Mouse (Mus musculus): ENCODE data around the gene Cldn15. TPM values are rescaled to one million over a fixed set of nuclear protein-coding genes. Genes with fewer than 3 reads are reported as not detected.

Cldn15 gene
- polyA plus RNA-seq, 1 experiment from 2014 or later: 6.8 TPM

DNA sequence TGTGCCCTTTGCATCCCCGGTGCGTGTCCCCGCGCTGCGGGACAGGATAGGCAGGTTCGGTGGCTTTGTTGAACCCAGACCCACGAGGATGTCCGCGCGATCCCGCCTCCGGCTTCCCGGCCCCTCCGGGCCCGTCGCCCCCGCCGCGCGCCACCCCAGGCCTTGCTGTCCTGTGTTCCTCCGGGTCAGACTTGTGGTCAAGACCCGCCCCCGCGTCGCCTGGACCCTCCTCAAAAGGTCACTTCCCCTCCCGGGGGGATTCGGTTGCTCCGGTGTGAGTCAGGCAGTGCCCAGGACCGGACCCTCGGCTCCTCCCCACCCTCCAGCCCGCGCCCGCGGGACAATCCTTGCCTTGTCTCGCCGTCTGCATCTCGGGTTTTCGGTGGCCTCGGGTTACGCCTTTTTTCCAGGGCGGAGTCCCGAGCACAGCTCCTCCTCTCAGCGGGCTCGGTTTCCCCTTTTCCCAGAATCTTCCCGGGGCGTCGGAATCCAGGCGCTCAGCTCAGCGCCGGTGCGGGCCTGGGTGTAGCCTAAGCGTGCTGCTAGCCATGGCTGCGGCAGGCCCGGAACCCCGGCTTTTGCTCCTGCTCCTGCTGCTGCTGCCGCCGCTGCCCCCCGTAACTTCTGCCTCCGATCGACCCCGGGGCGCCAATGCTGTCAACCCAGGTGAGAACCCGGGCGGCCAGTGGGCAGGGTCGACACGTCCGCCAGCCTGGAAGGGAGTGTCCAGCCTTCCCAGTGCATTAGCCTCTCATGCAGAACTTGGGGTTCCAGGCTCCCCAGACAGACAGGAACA, 20.9 kb downstream of the Cldn15 start:
- H3K4me2 ChIP-seq (replicated peaks; ENCODE audit: low read depth): peak overlapping the region; percentile 93
- peak overlapping the region; percentile 92 for H3K4me3 ChIP-seq (ENCODE audit: low read depth, low read length)
- peak overlapping the region; percentile 89 for H3K27ac ChIP-seq (replicated peaks)
- peaks cover 19% of the 10 kb centered on the region for H3K36me3 ChIP-seq (ENCODE audit: control insufficient read depth, insufficient read depth, low read length)
- WGBS: under 1% methylated on average over 66 of the region's 67 CpGs
- ATAC-seq (ENCODE audit: low FRiP score, low TSS enrichment) (peak; percentile 64), DNase-seq (ENCODE audit: low spot score) (peak; percentile 84)
- TF ChIP-seq EP300 (optimal IDR thresholded peaks at IDR 0.05) (no peak), CTCF (IDR thresholded peaks at IDR 0.05; ENCODE audit: low read depth) (peak; percentile 4; the same call in 1 of the 2 replicates)
- no peaks in the 10 kb centered on the region for H3K9me3 ChIP-seq (ENCODE audit: control insufficient read depth, low read length)
- H3K4me1 ChIP-seq (replicated peaks; ENCODE audit: control insufficient read depth, insufficient read depth): 0 out of 2 replicates have a peak, but pooled peaks cover 2% of the 10 kb centered on the region
- peak overlapping the region; percentile 84 for H3K9ac ChIP-seq (ENCODE audit: low read length)
- no peaks in the 10 kb centered on the region for H3K27me3 ChIP-seq (ENCODE audit: control insufficient read depth, insufficient read depth, low read length)

DNA sequence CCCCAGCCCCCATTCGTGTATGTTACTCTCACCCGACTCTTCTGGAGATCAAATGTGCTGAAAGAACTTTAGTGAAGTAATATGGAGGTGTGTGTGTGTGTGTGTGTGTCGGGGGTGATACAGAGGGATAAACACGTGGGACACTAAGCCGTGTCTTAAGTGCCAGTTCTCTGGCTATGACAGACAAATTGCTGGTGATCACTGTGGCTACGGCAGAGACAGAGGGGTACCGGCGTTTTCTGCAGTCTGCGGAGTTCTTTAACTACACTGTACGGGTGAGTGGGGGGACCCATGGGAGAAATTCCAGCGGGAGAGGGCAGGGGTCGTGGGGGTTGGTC, 21.5 kb downstream of the Cldn15 start, which contains the start of gene Znhit1:
Gene Znhit1 (minus strand): TSS at position 88 of the 338 bp plus-strand sequence.
- DNase-seq (ENCODE audit: low spot score): no peak
- 4% methylated on average over 12 of the region's 12 CpGs for WGBS
- no peak for ATAC-seq (ENCODE audit: low FRiP score, low TSS enrichment)
- TF ChIP-seq EP300 (optimal IDR thresholded peaks at IDR 0.05) (no peak), CTCF (IDR thresholded peaks at IDR 0.05; ENCODE audit: low read depth) (no peak)
- H3K27ac ChIP-seq (replicated peaks): peak within 1 kb of the TSS; percentile 89
- H3K9ac ChIP-seq (ENCODE audit: low read length): peak within 1 kb of the TSS; percentile 84
- H3K36me3 ChIP-seq (ENCODE audit: control insufficient read depth, insufficient read depth, low read length): peaks cover 21% of the 10 kb centered on the region
- no peaks in the 10 kb centered on the region for H3K9me3 ChIP-seq (ENCODE audit: control insufficient read depth, low read length)
- no peaks in the 10 kb centered on the region for H3K27me3 ChIP-seq (ENCODE audit: control insufficient read depth, insufficient read depth, low read length)
- 0 out of 2 replicates have a peak, but pooled peaks cover 2% of the 10 kb centered on the region for H3K4me1 ChIP-seq (replicated peaks; ENCODE audit: control insufficient read depth, insufficient read depth)
- peak within 1 kb of the TSS; percentile 92 for H3K4me3 ChIP-seq (ENCODE audit: low read depth, low read length)
- peak within 1 kb of the TSS; percentile 93 for H3K4me2 ChIP-seq (replicated peaks; ENCODE audit: low read depth)

GRCm38 (mm10) chr5:136988420-136988819, 22.0 kb downstream of the Cldn15 start:
- H3K4me1 ChIP-seq (replicated peaks; ENCODE audit: control insufficient read depth, insufficient read depth): 0 out of 2 replicates have a peak, but pooled peaks cover 2% of the 10 kb centered on the region
- no peak for TF ChIP-seq CTCF (IDR thresholded peaks at IDR 0.05; ENCODE audit: low read depth)
- TF ChIP-seq EP300 (optimal IDR thresholded peaks at IDR 0.05): no peak
- H3K36me3 ChIP-seq (ENCODE audit: control insufficient read depth, insufficient read depth, low read length): peaks cover 23% of the 10 kb centered on the region
- ATAC-seq (ENCODE audit: low FRiP score, low TSS enrichment) (no peak), DNase-seq (ENCODE audit: low spot score) (no peak)
- no peaks in the 10 kb centered on the region for H3K27me3 ChIP-seq (ENCODE audit: control insufficient read depth, insufficient read depth, low read length)
- 38% methylated on average over 7 of the region's 7 CpGs for WGBS
- peak overlapping the region; percentile 93 for H3K4me2 ChIP-seq (replicated peaks; ENCODE audit: low read depth)
- H3K4me3 ChIP-seq (ENCODE audit: low read depth, low read length): peak overlapping the region; percentile 92
- no peak overlapping the region; the same call in 1 of the 2 replicates for H3K9ac ChIP-seq (ENCODE audit: low read length)
- H3K9me3 ChIP-seq (ENCODE audit: control insufficient read depth, low read length): no peaks in the 10 kb centered on the region
- no peak overlapping the region for H3K27ac ChIP-seq (replicated peaks)

DNA sequence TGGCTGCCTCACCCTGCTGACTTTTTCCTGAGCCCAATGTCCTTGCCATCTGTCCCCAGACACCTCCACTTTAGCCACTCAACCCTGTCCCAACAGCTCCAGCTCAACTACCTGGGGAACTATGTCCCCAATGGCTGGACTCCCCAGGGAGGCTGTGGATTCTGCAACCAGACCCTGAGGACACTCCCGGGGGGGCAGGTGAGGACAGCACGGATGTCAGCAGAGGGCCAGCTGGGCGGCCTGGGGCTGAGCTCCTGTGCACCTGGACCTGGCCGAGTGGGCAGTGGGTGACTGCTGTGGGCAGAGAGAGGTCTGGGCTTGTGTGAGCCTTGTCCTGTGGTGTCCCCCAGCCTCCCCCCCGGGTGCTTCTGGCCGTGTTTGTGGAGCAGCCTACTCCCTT, 23.4 kb downstream of the Cldn15 start:
- no peak overlapping the region for H3K4me2 ChIP-seq (replicated peaks; ENCODE audit: low read depth)
- ATAC-seq (ENCODE audit: low FRiP score, low TSS enrichment): no peak
- TF ChIP-seq CTCF (IDR thresholded peaks at IDR 0.05; ENCODE audit: low read depth) (no peak), EP300 (optimal IDR thresholded peaks at IDR 0.05) (no peak)

GRCm38 (mm10) chr5:136999449-136999848, 33.0 kb downstream of the Cldn15 start:
- 66% methylated on average over 3 of the region's 5 CpGs for WGBS
- ATAC-seq (ENCODE audit: low FRiP score, low TSS enrichment) (no peak), DNase-seq (ENCODE audit: low spot score) (no peak)
- Histone ChIP-seq H3K9me3 (ENCODE audit: control insufficient read depth, low read length) (no peaks in the 10 kb centered on the region), H3K9ac (ENCODE audit: low read length) (no peak overlapping the region), H3K27ac (replicated peaks) (no peak overlapping the region), H3K4me1 (replicated peaks; ENCODE audit: control insufficient read depth, insufficient read depth) (no peaks in the 10 kb centered on the region), H3K4me3 (ENCODE audit: low read depth, low read length) (no peak overlapping the region), H3K4me2 (replicated peaks; ENCODE audit: low read depth) (no peak overlapping the region), H3K36me3 (ENCODE audit: control insufficient read depth, insufficient read depth, low read length) (peaks cover 5% of the 10 kb centered on the region), H3K27me3 (ENCODE audit: control insufficient read depth, insufficient read depth, low read length) (no peaks in the 10 kb centered on the region)
- TF ChIP-seq CTCF (IDR thresholded peaks at IDR 0.05; ENCODE audit: low read depth): no peak
- no peak for TF ChIP-seq EP300 (optimal IDR thresholded peaks at IDR 0.05)

More for the DNA sequence above, 23.4 kb downstream of the Cldn15 start:
- H3K9ac ChIP-seq (ENCODE audit: low read length): no peak overlapping the region
- DNase-seq (ENCODE audit: low spot score): no peak
- H3K27me3 ChIP-seq (ENCODE audit: control insufficient read depth, insufficient read depth, low read length): no peaks in the 10 kb centered on the region
- H3K36me3 ChIP-seq (ENCODE audit: control insufficient read depth, insufficient read depth, low read length): peaks cover 31% of the 10 kb centered on the region
- no peaks in the 10 kb centered on the region for H3K9me3 ChIP-seq (ENCODE audit: control insufficient read depth, low read length)
- H3K4me1 ChIP-seq (replicated peaks; ENCODE audit: control insufficient read depth, insufficient read depth): 0 out of 2 replicates have a peak, but pooled peaks cover 2% of the 10 kb centered on the region
- no peak overlapping the region for H3K4me3 ChIP-seq (ENCODE audit: low read depth, low read length)
- no peak overlapping the region for H3K27ac ChIP-seq (replicated peaks)
- WGBS: 87% methylated on average over 6 of the region's 6 CpGs

DNA sequence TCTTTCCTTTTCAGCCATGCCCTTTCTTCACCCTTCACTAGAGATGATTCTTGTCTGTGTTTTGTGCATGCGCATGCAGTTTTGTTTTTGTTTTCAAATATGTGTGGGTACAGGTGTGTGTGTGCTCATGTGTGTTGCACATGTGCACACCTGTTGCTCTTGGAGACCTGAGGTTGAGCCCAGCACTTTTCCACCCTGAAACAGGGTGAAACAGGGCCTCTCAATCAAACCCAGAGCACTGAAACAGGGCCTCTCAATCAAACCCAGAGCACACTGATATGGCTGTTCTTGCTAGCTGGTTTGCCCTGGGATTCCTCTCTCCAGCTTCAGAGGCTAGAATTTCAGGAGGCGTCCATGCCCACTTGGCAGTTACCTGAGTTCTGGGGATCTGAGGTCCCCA, 34.2 kb downstream of the Cldn15 start:
- Histone ChIP-seq H3K9me3 (ENCODE audit: control insufficient read depth, low read length) (no peaks in the 10 kb centered on the region), H3K9ac (ENCODE audit: low read length) (no peak overlapping the region), H3K4me1 (replicated peaks; ENCODE audit: control insufficient read depth, insufficient read depth) (no peaks in the 10 kb centered on the region), H3K27me3 (ENCODE audit: control insufficient read depth, insufficient read depth, low read length) (no peaks in the 10 kb centered on the region), H3K36me3 (ENCODE audit: control insufficient read depth, insufficient read depth, low read length) (no peaks in the 10 kb centered on the region), H3K4me3 (ENCODE audit: low read depth, low read length) (no peak overlapping the region), H3K4me2 (replicated peaks; ENCODE audit: low read depth) (no peak overlapping the region), H3K27ac (replicated peaks) (no peak overlapping the region)
- peak; percentile 31 for DNase-seq (ENCODE audit: low spot score)
- WGBS: 76% methylated on average over 2 of the region's 2 CpGs
- ATAC-seq (ENCODE audit: low FRiP score, low TSS enrichment): no peak
- no peak for TF ChIP-seq EP300 (optimal IDR thresholded peaks at IDR 0.05)
- no peak for TF ChIP-seq CTCF (IDR thresholded peaks at IDR 0.05; ENCODE audit: low read depth)
